Mouse (Mus musculus): ENCODE measurements around the gene Denr.
A peak's percentile ranks its signal among the peaks of the same experiment; 100 is the strongest.

Denr gene

DNA sequence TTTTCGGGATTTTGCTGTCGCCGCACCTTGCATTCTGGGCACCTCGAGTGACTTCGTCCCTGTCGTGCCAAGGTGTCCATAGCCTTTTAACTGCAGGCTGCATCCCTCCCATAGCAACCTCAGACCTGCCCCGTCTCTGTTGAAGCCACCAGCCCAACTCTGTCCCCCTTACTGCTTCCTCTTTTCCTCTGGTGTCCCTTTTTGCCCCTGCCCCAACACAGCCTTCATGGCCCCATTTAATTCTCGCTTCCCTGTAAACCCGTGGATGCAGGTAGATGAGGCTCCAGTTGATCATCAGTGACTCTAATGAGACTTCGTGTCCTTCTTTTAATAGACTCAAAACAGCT lies 629 bp downstream of the Denr start:
- DNase-seq, result no peak

- DNase-seq, result no peak
Measured at GRCm38 (mm10) chr5:123914852-123915251, 7.9 kb downstream of the Denr start.

DNA sequence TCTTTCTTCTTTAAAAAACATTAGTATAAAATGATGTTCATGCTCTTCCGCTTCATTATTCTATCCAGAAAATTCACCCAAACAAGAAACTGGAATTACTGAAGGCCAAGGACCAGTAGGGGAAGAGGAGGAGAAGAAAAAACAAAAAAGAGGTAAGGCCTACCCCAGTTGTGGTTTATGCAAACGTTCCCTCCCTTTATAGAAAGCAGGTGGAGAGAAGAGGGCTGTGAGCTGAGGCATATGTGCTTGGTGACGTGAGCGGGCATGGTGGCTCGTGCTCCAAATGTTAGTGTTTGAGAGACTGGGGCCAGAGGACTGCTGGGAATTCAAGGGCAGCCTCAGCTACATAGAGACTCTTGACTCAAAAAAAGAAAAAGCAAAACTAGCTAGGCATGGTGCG lies 15.1 kb downstream of the Denr start:
- DNase-seq, result no peak

DNA sequence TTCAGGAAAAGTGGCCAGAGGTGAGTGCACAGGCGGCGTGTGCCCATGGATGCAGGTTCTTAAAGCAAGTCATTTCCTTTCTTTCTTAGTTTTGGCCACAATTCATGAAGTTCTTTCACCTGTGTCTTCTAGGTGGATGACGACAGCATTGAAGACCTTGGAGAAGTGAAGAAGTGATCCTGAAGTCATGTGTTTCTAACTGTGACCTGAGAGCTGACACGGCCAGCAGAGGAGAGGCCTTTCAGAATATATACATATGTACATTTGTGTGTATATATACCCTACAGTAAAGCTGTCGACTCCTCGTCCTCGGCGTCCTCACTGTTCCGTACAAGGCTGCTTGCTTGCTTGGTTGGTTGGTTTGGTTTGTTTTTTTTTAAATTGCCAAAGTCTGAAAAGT lies 20.1 kb downstream of the Denr start, which contains the start of gene Gm43518:
TSS of gene Gm43518 (plus strand) at position 301 of the 400 bp plus-strand sequence.
- no peak for DNase-seq

GRCm38 (mm10) chr5:123930508-123930989 lies 23.6 kb downstream of the Denr start, which contains the start of gene Ccdc62:
TSS of gene Ccdc62 (plus strand) at chr5:123930679.
- DNase-seq, result peak; percentile 96 to 98

DNA sequence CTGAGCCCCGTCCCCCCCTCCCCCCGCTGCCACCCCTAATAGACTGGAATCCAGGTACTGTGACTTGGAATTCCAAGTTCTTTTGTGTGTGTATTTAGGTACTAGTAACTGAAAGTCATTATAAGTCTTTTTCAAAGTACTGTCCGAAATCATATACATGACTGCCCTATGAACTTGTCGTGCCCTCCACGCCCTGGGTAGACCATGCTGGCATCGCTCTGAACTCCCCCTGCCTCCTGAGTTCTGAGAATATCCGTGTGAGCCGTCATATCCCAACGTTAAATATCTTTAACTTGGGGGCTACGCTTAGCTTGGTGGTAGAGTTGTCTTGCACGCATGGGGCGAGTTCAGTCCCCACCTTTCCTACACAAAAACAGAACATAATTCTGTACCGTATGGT lies 24.2 kb downstream of the Denr start:
- DNase-seq, result no peak

- no peak for DNase-seq
Measured at GRCm38 (mm10) chr5:123932927-123933326, 26.0 kb downstream of the Denr start.

DNA sequence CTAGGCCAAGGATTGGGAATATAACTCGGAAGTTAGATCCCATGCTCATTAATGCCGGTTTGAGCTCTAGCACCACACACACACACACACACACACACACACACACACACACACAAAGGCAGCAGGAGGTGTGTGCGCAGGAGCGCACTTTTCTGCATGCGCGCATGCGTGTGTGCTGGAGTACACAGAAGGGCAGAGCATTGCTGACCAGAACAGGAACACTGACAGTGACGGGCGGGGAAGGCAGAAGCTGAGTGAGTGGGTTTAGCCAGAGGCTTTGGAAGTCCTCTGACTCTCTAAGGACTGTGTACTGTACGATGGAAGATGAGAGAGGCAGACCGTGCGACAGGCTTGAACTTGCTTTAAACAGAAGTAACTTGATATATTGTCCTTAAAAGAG lies 26.6 kb downstream of the Denr start:
- no peak for DNase-seq

- DNase-seq, result peak; percentile 47 to 55
Measured at GRCm38 (mm10) chr5:123933957-123934591, 27.1 kb downstream of the Denr start.

- DNase-seq, result no peak
Measured at GRCm38 (mm10) chr5:123935931-123936330, 29.0 kb downstream of the Denr start.

DNA sequence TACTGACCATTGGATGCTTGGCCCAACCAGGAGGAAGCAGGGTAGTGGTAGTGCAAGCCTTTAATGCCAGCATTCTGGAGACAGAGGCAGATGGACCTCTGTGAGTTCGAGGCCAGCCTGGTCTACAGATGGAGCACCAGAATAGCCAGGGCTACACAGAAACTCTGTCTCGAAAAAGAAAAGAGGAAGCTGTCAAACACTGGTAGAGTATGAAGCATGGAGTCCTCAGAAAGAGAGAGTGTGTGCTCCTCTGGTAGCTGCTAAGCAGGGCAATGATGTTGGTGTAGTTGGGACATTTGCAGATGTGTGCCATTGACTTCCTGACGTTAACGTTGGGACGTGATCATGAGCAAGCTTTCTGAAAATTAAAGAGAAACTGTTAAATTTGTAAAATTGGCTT lies 31.5 kb downstream of the Denr start:
- no peak for DNase-seq

GRCm38 (mm10) chr5:123946546-123946945 lies 39.6 kb downstream of the Denr start:
- no peak for DNase-seq

- peak; percentile 55 to 87 for DNase-seq
Measured at GRCm38 (mm10) chr5:123947041-123947761, 40.2 kb downstream of the Denr start.

DNA sequence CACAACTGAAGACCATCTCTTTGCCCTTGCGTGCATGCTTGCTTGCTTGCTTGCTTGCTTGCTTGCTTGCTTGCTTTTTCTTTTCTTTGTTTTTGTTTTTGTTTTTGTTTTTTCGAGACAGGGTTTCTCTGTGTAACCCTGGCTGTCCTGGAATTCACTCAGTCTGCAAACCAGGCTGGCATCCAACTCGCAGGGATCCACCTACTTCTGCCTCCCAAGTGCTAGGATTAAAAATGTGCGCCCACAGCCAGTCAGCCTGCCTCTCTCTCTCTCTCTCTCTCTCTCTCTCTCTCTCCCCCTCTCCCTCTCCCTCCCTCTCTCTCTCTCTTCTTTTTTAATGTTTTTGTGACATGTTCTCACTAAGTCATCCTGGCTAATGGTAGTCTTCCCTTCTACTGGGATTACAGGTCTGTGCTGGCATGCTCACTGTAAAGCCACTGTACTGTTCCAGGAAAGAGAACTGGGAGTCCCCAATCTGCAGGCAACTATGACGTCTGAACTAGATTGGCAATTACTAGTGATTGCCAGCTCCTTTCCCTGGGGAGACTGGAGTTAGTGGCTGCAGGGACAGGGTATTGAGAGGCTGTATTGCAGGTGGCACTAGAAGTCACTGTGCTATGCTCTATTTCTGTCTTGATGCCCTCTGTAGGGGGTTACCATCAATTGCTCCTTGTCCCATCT lies 45.5 kb downstream of the Denr start:
- DNase-seq, result peak in 1 of 2 experiments; percentile 31

- DNase-seq, result no peak
Measured at GRCm38 (mm10) chr5:123957213-123957612, 50.2 kb downstream of the Denr start.

- no peak for DNase-seq
Measured at GRCm38 (mm10) chr5:123959018-123959417, 52.0 kb downstream of the Denr start.

DNA sequence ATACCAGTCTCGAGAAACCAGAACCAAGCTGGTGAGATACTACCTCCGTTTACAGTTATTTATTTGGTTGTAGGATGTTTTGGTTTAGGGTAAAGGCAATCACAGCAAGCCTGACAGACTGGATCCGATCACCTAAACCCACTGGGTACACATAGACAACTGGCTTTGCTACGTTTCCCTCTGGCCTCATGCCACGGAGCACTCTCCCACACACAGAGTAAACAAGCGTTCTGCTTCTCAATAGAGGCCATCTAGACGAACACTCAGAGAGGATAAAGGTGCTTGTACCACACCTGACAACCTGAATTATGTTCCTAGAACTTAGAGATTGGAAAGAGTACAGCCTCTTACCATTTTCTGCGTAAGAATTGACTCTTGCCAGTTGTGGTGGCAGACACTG lies 53.2 kb downstream of the Denr start:
- DNase-seq, result no peak

DNA sequence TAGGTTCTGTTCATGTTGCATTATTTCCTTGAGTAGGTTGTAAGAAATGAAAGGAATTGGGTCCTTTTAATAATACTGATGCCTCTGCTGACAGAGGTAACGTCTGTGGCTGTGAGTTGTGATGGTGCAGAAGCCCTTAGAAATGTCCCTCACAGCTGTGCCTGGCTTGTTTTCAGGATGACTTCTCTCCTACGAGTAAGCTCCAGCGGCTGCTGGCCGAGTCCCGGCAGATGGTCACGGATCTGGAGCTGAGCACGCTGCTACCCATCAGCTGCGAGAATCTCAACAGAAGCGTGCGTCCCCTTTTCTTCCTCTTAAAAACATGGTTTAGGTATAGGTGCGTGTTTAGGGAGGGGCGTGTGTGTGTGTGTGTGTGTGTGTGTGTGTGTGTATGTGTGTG lies 54.1 kb downstream of the Denr start:
- DNase-seq, result peak; percentile 54 to 55

- no peak for DNase-seq
Measured at GRCm38 (mm10) chr5:123964208-123964607, 57.2 kb downstream of the Denr start.

DNA sequence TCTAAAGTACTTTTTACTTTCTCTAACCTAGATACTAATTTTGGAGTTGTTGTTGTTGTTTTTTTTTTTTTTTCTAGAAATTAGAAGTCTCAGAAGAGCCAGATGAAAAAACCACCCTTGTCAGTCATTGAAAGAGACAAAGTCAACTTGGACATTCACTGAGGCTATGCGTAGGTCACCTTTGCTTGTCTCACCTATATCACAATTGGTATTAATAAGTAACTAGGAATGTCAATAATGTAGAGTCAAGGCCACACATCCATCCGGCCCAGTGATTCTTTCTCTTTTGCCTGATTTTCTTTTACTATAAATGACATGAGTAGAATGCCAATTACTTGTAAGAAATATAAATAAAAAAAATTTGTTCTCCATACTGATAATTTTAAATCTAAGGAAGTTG lies 59.8 kb downstream of the Denr start:
- DNase-seq, result no peak

- DNase-seq, result no peak
Measured at GRCm38 (mm10) chr5:123968468-123968867, 61.5 kb downstream of the Denr start.

GRCm38 (mm10) chr5:123969216-123969615 lies 62.2 kb downstream of the Denr start:
- DNase-seq, result no peak

DNA sequence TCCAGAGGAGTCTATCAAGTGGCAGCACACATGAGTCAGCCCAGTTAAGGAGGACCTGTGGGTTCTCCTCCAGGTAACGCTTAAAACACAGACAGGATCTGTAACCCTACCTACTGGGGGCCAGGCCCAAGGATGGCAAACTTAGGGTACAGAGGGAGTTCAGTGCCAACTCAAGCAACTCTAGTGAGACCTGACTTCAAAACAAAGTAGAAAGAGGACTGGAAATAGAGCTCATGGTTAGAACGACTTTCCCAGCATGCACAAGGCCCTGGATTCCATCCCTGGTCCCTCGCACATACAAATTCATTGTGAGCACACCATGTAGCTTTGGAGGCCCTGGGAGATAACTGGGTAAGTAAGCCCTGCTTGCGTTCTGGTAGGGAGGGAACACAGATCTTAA lies 63.6 kb downstream of the Denr start:
- DNase-seq, result no peak

DNA sequence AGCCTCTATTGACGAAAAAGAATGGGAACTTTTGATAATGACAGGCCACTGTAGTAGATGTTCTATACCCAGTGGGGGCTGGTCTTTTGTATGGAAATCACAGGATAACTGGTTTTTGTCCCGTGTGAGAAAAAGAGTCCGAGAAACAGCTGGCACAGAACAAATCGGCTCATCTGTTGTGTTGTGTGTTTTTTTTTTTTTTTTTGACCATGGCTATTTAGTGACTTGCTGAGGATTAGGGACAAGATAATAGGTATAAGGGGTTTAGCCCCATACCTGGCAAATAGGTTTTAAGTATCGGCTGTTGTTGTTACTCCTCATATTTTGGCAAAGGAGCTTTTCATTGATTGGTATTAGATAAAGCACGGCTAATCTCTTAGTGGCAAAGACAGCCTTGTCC lies 65.5 kb downstream of the Denr start:
- no peak for DNase-seq
